Mouse (Mus musculus): Measurements from ENCODE around the gene Glt28d2. TPM values are rescaled to one million over a fixed set of nuclear protein-coding genes. Genes with fewer than 3 reads are reported as not detected.
"Not testable (repeated sequence)": the region's sequence is repeated elsewhere in the genome, so short reads cannot be mapped to it uniquely, and the experiment has no call there.

Gene Glt28d2
- total RNA-seq (2017) = 0.43 TPM in 1 of 3 replicates, not detected in the others

- peak; percentile 56 for ATAC-seq (replicated peaks; ENCODE audit: insufficient number of reproducible peaks, low FRiP score, low TSS enrichment, poor library complexity, severe bottlenecking)
Observed at GRCm38 (mm10) chr3:85887239-85887827, at the start of gene Glt28d2, which contains the start of gene Gm37240. Glt28d2 (minus strand) TSS chr3:85887516. Gm37240 (minus strand) TSS chr3:85887518.

- no peak for ATAC-seq (replicated peaks; ENCODE audit: insufficient number of reproducible peaks, low FRiP score, low TSS enrichment, poor library complexity, severe bottlenecking)
Observed at GRCm38 (mm10) chr3:85933586-85933985, 46.3 kb upstream of the Glt28d2 start.

- no peak for ATAC-seq (replicated peaks; ENCODE audit: insufficient number of reproducible peaks, low FRiP score, low TSS enrichment, poor library complexity, severe bottlenecking)
Observed at GRCm38 (mm10) chr3:85931859-85932258, 44.5 kb upstream of the Glt28d2 start.

GRCm38 (mm10) chr3:85930671-85931255, 43.4 kb upstream of the Glt28d2 start:
- no peak for ATAC-seq (replicated peaks; ENCODE audit: insufficient number of reproducible peaks, low FRiP score, low TSS enrichment, poor library complexity, severe bottlenecking)

- ATAC-seq (replicated peaks; ENCODE audit: insufficient number of reproducible peaks, low FRiP score, low TSS enrichment, poor library complexity, severe bottlenecking) = no peak
Observed at GRCm38 (mm10) chr3:85929711-85930110, 42.4 kb upstream of the Glt28d2 start.

- no peak for ATAC-seq (replicated peaks; ENCODE audit: insufficient number of reproducible peaks, low FRiP score, low TSS enrichment, poor library complexity, severe bottlenecking)
Observed at GRCm38 (mm10) chr3:85928140-85928611, 40.9 kb upstream of the Glt28d2 start.

- ATAC-seq (replicated peaks; ENCODE audit: insufficient number of reproducible peaks, low FRiP score, low TSS enrichment, poor library complexity, severe bottlenecking) = no peak
Observed at GRCm38 (mm10) chr3:85927296-85927695, 40.0 kb upstream of the Glt28d2 start.

GRCm38 (mm10) chr3:85923954-85924945, 36.9 kb upstream of the Glt28d2 start:
- ATAC-seq (replicated peaks; ENCODE audit: insufficient number of reproducible peaks, low FRiP score, low TSS enrichment, poor library complexity, severe bottlenecking) = no peak

- no peak for ATAC-seq (replicated peaks; ENCODE audit: insufficient number of reproducible peaks, low FRiP score, low TSS enrichment, poor library complexity, severe bottlenecking)
Observed at GRCm38 (mm10) chr3:85923343-85923742, 36.0 kb upstream of the Glt28d2 start.

- no peak for ATAC-seq (replicated peaks; ENCODE audit: insufficient number of reproducible peaks, low FRiP score, low TSS enrichment, poor library complexity, severe bottlenecking)
Observed at GRCm38 (mm10) chr3:85922331-85922730, 35.0 kb upstream of the Glt28d2 start.

- ATAC-seq (replicated peaks; ENCODE audit: insufficient number of reproducible peaks, low FRiP score, low TSS enrichment, poor library complexity, severe bottlenecking) = not testable (repeated sequence)
Observed at GRCm38 (mm10) chr3:85920671-85921070, 33.4 kb upstream of the Glt28d2 start.

- ATAC-seq (replicated peaks; ENCODE audit: insufficient number of reproducible peaks, low FRiP score, low TSS enrichment, poor library complexity, severe bottlenecking) = no peak
Observed at GRCm38 (mm10) chr3:85917600-85917999, 30.3 kb upstream of the Glt28d2 start.

- no peak for ATAC-seq (replicated peaks; ENCODE audit: insufficient number of reproducible peaks, low FRiP score, low TSS enrichment, poor library complexity, severe bottlenecking)
Observed at GRCm38 (mm10) chr3:85914806-85915205, 27.5 kb upstream of the Glt28d2 start.

- no peak for ATAC-seq (replicated peaks; ENCODE audit: insufficient number of reproducible peaks, low FRiP score, low TSS enrichment, poor library complexity, severe bottlenecking)
Observed at GRCm38 (mm10) chr3:85907136-85907535, 19.8 kb upstream of the Glt28d2 start.

GRCm38 (mm10) chr3:85904371-85904770, 17.1 kb upstream of the Glt28d2 start:
- no peak for ATAC-seq (replicated peaks; ENCODE audit: insufficient number of reproducible peaks, low FRiP score, low TSS enrichment, poor library complexity, severe bottlenecking)

- no peak for ATAC-seq (replicated peaks; ENCODE audit: insufficient number of reproducible peaks, low FRiP score, low TSS enrichment, poor library complexity, severe bottlenecking)
Observed at GRCm38 (mm10) chr3:85895020-85895419, 7.7 kb upstream of the Glt28d2 start.

GRCm38 (mm10) chr3:85891571-85891970, 4.3 kb upstream of the Glt28d2 start:
- ATAC-seq (replicated peaks; ENCODE audit: insufficient number of reproducible peaks, low FRiP score, low TSS enrichment, poor library complexity, severe bottlenecking) = no peak

- ATAC-seq (replicated peaks; ENCODE audit: insufficient number of reproducible peaks, low FRiP score, low TSS enrichment, poor library complexity, severe bottlenecking) = no peak
Observed at GRCm38 (mm10) chr3:85888221-85888671, 930 bp upstream of the Glt28d2 start.

GRCm38 (mm10) chr3:85886636-85887238, 579 bp downstream of the Glt28d2 start:
- ATAC-seq (replicated peaks; ENCODE audit: insufficient number of reproducible peaks, low FRiP score, low TSS enrichment, poor library complexity, severe bottlenecking) = no peak
